Mouse (Mus musculus) layer of hippocampus, adult 18-20 months (tissue): ENCODE results near the gene Olfr467. TPM values are rescaled to one million over a fixed set of nuclear protein-coding genes. Genes with fewer than 3 reads are reported as not detected.
"Not testable (repeated sequence)": the region's sequence is repeated elsewhere in the genome, so short reads cannot be mapped to it uniquely, and the experiment has no call there.

Experiments
- DNase-seq, 2 experiments: peaks; one replicate each; pipeline ENCODE4 v3.0.0; 2022; ENCODE audit warnings: low spot score in 2 of 2
- long read RNA-seq: library from polyadenylated mRNA; stranded (forward); transcript quantifications from one replicate; pipeline ENCODE4 v2.0.0, GENCODE M21; 2021
- total RNA-seq, 2 experiments: library from RNA; stranded (reverse); gene quantifications; 2 replicates each; pipeline ENCODE4 v1.2.3; 2021

Gene Olfr467
- not detected for total RNA-seq
- long read RNA-seq = 0 reads

- no peak for DNase-seq
These were observed at the start of gene Olfr467 for GRCm38 (mm10) chr7:107811963-107812362. Gene Olfr467 (plus strand): TSS chr7:107812263.

DNA sequence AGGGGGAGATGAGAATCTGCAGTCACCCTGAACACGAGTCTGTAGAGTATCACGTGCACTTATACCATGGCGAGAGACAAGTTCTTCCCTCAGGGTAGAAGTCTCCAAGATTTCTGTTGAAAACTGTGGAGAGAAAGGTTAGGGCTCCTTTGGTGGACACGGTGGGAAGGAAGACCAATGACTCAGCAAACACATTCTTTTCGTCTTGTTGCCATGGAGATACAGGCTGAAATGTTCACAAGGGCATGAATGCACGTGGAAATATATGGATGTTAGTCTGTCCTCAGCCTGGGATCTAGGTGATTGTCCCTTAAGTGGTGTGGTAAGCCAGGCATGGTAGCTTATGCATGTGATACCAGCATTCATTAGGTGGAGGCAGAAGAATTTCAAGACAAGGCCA lies 41.3 kb upstream of the Olfr467 start:
- DNase-seq = no peak

- DNase-seq = no peak
These were observed 33.8 kb upstream of the Olfr467 start for GRCm38 (mm10) chr7:107778216-107778615.

DNA sequence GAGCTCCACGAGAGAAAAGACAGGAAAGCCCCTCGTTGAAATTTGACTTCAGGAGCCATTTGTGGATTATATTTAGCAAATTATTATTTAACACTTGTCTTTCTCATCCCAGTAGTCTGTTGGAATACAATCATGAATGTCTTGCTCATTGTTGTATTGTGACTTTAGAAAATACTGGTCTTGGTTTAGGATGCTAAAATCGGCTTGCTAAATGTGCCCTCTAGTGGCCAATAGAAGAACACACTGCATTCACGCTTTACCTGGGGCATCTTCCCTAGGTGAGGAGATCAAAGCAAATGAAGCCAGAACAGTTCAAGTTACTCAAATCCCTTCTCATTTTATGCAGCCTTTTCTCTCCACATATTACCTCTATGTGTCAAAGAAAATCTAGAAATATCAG lies 32.5 kb upstream of the Olfr467 start:
- peak in 1 of 2 experiments; percentile 41 for DNase-seq

DNA sequence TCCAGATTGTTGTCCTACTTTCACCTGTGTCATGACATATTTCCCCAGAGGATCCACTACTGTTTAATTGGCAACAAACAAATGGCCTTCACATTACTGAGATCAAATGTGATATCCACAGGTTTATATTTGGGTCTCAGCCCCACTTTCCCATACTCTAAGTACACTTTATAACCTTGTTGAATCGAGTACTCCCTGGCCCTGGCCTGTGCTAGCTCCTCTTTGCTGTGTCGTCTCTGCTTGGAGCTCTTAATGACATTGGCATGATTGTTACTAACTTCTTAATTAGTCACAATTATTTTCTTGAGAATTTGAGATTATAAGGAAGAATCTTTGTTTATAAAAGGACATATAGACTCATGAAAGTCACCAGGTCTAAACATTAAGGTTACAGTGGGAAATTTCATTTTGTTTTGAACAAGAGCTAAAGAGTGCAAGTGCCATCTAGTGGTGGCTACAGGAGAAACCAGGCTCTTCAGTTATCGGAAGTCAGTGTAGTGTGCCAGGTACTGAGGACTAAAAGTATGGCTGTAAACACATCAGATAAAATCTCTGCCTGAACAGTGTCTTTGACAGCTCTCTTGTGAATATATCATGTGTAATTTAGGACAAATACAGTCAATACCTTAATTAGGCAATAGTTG lies 24.0 kb upstream of the Olfr467 start:
- peak in 1 of 2 experiments; percentile 40 for DNase-seq

DNA sequence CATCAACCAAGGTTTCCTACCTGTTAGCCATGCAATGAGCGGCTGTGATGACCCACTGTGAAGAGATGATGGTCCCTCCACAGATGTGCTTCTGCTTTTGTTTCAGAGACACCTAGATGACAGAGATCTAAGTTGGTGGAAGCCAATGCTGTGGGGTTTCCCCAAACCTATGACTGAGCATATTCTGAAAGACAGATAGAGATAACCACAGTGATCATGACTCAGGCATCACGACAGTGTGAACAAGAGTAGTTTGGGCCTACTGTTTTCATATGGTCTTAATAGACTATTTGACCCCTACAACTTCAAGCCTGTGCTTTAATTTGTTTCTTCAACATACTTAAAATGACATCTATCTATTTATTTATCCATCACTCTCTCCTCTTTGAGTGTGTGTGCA lies 15.6 kb upstream of the Olfr467 start:
- DNase-seq = no peak

DNA sequence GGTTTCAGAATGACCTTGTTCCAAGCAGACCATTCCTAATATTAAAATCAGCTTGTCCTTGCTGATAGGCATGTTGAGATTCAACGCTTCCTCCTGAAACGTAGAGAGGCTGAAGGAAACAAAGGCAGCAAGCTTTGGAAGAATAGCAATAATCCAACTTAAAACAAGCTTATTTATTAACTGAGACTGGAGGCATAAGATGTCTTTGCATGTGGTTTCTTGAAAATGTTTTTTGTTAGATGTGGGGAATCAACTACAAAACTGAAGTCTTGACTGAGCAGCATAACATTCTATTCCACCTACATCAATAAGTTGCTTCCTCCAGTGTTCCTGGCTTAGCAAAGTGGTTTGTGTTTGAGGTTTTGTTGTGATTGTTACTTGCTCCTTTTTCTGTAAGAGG lies 11.0 kb upstream of the Olfr467 start, which contains the start of gene Ovch2:
Gene Ovch2, minus strand, starts transcription at position 101 of the 400 bp plus-strand sequence.
- no peak for DNase-seq

DNA sequence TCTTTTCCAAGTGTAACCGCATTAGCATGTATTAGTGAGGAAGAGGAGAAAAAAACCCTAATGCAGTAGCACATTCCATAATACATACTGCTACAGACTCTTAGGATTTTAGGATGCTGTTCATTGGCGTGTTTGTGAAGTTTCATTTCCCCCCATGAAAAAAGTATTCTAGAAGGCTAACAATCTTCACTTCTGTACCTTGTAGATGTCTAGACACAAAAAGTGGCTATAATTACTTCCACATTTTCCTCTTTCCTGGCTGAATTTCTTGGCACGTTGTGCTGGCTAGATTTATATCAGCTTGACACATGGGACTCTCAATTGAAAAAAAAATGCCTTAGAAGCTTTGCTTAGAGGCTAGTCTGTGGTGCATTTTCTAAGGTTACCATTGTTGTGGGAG lies 9.9 kb upstream of the Olfr467 start:
- no peak for DNase-seq

DNA sequence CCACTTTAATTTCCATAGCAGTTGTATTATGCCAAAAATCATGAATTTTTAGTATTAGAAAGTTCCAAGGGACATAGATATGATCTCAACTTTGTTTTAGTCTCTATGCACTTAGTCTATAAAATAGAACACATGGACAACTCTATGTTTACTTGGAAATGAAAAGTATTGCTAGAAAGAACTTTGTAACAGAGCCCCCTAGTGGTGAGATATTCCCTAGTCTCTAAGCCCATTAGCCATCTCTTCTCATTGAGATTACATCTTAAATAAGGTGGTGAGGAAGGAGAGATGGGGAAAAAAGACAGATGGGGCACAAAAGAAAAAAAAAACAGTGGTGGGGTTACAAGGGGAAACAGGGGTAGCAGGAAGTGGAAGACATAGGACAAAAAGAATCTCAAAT lies 7.4 kb downstream of the Olfr467 start:
- DNase-seq = no peak

GRCm38 (mm10) chr7:107823867-107824266 lies 11.8 kb downstream of the Olfr467 start:
- not testable (repeated sequence) for DNase-seq

DNA sequence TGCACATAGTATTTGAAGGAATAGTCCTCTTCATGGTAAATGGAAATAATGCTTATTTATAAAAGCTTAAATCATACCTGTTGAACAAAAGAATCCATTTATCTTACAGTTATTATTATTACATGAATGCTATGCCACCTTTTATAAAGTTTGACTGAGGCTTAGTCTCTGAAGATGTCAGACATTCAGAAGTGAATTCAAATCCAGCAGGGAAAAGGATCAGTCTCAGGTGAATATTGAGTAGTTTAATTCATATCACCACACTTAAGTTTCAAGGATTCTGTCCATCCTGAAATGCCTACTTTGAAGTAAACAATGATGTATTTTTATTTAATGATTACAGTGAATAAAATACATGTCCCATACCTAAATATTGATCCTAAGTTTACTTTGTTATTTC lies 13.4 kb downstream of the Olfr467 start, which contains the start of gene Olfr469:
Gene Olfr469, minus strand, starts transcription at position 101 of the 400 bp plus-strand sequence.
- not testable (repeated sequence) for DNase-seq

- no peak for DNase-seq
These were observed 29.7 kb downstream of the Olfr467 start for GRCm38 (mm10) chr7:107841719-107842118.

- not testable (repeated sequence) for DNase-seq
These were observed 35.3 kb downstream of the Olfr467 start, which contains the start of gene Olfr470 for GRCm38 (mm10) chr7:107847390-107847789. Gene Olfr470 (minus strand): TSS chr7:107847490.

Other genes starting within 250 kb of the Olfr467 start
- 10 to 100 TPM; 15.6 to 18.5 TPM for gene Olfml1, start 244.8 kb upstream of the Olfr467 start, total RNA-seq
- gene Ppfibp2, start 217.1 kb upstream of the Olfr467 start, total RNA-seq = 1 to 10 TPM; 8.1 to 9.7 TPM
- gene 5330417H12Rik, start 187.1 kb upstream of the Olfr467 start, total RNA-seq = not detected
- gene Cyb5r2, start 54.2 kb upstream of the Olfr467 start, total RNA-seq = under 1 TPM; 0.36 to 0.37 TPM
- gene Ovch2, start 11.1 kb upstream of the Olfr467 start, total RNA-seq = not detected
- not detected for gene Olfr469, start 13.3 kb downstream of the Olfr467 start, total RNA-seq
- not detected for gene Olfr470, start 35.2 kb downstream of the Olfr467 start, total RNA-seq
- gene Olfr472, start 85.6 kb downstream of the Olfr467 start, total RNA-seq = not detected
- gene Olfr473, start 118.2 kb downstream of the Olfr467 start, total RNA-seq = not detected
- not detected for gene Olfr474, start 142.4 kb downstream of the Olfr467 start, total RNA-seq
- gene Olfr476, start 152.5 kb downstream of the Olfr467 start, total RNA-seq = not detected
- not detected for gene Olfr477, start 174.4 kb downstream of the Olfr467 start, total RNA-seq
- gene Olfr478, start 221.7 kb downstream of the Olfr467 start, total RNA-seq = not detected
- not detected for gene Olfr479, start 238.4 kb downstream of the Olfr467 start, total RNA-seq